Mouse (Mus musculus): ENCODE data around the gene Gm49340. TPM values are rescaled to one million over a fixed set of nuclear protein-coding genes. Genes with fewer than 3 reads are reported as not detected.

The Gm49340 gene
- total RNA-seq, 2 experiments from 2014 or later = not detected

DNA sequence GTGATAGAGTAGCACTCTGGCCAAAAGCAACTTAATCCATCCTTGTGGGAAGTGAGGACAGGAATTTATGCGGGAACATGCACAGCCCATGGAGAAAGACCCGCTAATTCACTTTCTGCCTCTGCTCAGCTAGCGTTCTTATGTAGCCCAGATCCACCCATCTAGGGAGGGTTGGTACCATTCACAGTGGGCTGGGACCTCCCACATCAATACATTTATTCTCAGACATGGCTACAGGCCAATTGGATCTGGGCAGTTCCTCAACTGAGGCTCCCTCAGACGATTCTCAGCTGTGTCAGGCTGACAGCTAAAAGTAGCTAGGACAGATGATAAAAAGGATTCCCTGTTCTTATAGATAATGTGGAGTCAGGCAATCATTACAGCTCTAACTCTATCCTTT, 2.2 kb upstream of the Gm49340 start:
- intact Hi-C loops (cut with DNase I) = no loop called here
- TF ChIP-seq CTCF (IDR thresholded peaks at IDR 0.05) = no peak
- Histone ChIP-seq H3K27ac (no peak overlapping the region), H3K4me3 (no peak overlapping the region)
- no peak for DNase-seq

DNA sequence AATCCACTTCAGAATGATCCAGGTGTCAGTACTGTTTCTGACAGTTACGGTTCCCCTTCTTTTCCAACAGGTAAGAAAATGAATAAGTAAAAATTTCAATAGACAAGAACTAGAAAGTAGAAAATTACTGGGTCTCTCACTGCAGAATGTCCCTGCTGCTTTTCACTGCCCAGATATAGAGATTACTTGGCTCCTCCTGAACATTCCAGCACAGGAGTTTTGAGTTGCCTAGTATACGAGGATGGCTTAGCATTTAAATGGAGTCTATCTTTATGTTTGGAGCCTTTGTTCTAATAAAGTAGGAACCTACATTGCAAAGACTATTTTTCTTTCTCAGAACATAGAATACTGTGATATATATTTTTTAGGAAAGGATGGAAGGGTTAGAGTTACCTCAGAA, 3.8 kb downstream of the Gm49340 start:
- Histone ChIP-seq H3K4me3 (no peak overlapping the region), H3K27ac (no peak overlapping the region)
- intact Hi-C loops (cut with DNase I) = no loop called here
- TF ChIP-seq CTCF (IDR thresholded peaks at IDR 0.05) = no peak
- DNase-seq = no peak

DNA sequence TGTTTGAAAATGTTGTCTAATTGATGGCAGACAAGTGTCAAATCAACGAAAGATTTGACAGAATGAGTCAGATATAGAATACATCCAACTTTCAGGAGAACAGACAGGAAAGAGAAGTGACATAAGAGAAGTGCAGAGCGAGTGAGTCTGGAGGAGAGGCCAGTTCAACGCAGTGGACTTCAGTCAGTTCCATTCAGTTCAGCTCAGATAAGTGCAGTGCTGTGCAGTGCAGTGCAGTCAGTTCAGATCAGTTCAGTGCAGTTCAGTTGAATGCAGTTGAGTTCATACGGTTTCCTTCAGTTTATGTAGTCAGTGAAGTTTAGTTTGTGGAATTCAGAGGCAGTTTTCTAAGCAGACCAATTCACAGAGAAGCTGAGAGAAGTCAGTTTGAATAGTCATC, 7.4 kb downstream of the Gm49340 start:
- DNase-seq = no peak
- no peak overlapping the region for H3K27ac ChIP-seq
- TF ChIP-seq CTCF (IDR thresholded peaks at IDR 0.05) = no peak
- H3K4me3 ChIP-seq = no peak overlapping the region
- intact Hi-C loops (cut with DNase I) = no loop called here

DNA sequence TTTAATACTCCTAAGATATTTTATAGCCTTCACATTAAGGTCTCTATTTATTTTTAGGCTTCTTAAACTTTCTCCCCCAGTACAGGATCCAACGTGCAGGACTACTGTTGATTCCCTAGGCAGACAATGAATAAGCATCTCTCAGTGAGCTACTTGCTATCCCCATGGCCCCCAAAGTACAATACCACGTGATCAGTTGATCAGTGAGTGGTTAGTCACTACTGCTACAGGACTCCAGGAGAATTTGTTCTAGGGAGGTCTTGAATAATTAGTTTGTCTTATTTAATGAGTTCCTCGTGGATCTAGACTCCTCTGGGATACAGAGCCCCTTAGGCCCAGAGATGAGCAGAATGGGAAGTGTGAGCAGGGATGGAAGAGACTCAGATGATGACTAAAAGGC, 20.9 kb downstream of the Gm49340 start, which contains the start of gene Olfr20:
Olfr20 (plus strand) TSS at position 301 of the 400 bp plus-strand sequence.
- intact Hi-C loops (cut with DNase I) = no loop called here
- no peak for TF ChIP-seq CTCF (IDR thresholded peaks at IDR 0.05)
- no peak within 1 kb of the TSS for H3K4me3 ChIP-seq
- DNase-seq = no peak
- no peak within 1 kb of the TSS for H3K27ac ChIP-seq

DNA sequence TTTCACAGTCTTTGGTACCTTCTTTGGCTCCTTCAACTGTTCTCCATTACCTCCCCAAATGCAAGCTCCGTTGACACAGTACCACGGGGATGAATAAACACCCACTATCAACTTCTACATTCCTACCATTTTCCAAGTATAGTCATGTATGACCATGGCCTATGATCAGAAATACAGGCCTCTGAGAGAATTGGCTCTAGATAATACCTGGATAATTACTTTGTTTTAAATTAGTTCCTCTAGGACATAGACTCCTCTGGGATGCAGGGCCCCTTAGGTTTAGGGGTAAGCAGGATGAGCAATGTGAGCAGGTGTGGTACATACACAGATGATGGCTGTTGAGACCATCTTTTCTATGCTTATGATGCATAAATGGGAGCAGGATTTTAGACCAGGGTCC, 41.4 kb downstream of the Gm49340 start, which contains the start of gene Olfr376:
Olfr376 (plus strand) TSS at position 301 of the 400 bp plus-strand sequence.
- TF ChIP-seq CTCF (IDR thresholded peaks at IDR 0.05) = no peak
- Histone ChIP-seq H3K4me3 (no peak within 1 kb of the TSS), H3K27ac (no peak within 1 kb of the TSS)
- no peak for DNase-seq
- intact Hi-C loops (cut with DNase I) = no loop called here

DNA sequence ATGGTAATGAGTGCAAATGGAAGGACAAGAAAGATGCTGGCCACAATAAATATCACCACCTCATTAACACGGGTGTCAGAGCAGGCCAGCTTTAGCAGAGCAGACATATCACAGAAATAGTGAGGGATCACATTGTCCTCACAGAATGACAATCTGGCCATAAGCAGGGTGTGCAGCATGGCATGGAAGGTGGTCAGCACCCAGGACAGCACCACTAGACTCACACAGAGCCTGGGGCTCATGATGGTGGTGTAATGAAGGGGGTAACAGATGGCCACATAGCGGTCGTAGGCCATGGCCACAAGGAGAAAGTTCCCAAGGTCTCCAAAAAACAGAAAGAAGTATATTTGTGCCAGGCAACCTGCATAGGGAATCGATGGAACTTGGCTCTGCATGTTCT, 65.8 kb downstream of the Gm49340 start:
- Histone ChIP-seq H3K4me3 (no peak overlapping the region), H3K27ac (no peak overlapping the region)
- DNase-seq = no peak
- intact Hi-C loops (cut with DNase I) = no loop called here
- TF ChIP-seq CTCF (IDR thresholded peaks at IDR 0.05) = no peak

DNA sequence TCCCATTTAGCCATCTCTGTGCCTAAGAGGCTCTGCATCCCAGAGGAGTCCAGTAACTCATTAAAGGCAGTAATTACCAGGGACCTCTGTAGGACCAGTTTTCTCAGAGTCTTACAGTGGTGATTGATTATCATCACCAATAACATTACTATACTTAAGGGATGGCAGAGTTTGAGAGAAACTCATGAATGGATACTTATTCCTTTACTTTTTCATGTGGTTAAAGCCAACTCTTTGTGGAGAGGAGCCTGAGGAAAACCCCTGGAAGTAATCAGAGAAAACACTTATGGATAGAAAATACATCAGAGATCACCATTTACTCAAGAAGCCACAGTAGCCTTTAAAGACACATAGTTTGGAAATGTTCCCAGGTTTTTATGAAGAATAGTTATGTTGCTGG, 70.0 kb downstream of the Gm49340 start, which contains the start of gene Olfr1:
Olfr1 (minus strand) TSS at position 101 of the 400 bp plus-strand sequence.
- Histone ChIP-seq H3K27ac (no peak within 1 kb of the TSS), H3K4me3 (no peak within 1 kb of the TSS)
- no peak for DNase-seq
- TF ChIP-seq CTCF (IDR thresholded peaks at IDR 0.05) = no peak
- intact Hi-C loops (cut with DNase I) = no loop called here

Other genes with a start within 250 kb of the Gm49340 start
- under 1 TPM; 0.08 to 0.17 TPM for gene Itgae, start 239.2 kb upstream of the Gm49340 start, total RNA-seq (2021)
- under 1 TPM in 1 of 2 experiments, not detected in 1; 0.08 TPM for gene Haspin, start 191.4 kb upstream of the Gm49340 start, total RNA-seq (2021)
- gene P2rx5, start 169.3 kb upstream of the Gm49340 start, total RNA-seq (2021) = 10 to 100 TPM in 1 of 2 experiments, 1 to 10 TPM in 1; 7.0 to 12.9 TPM
- 10 to 100 TPM; 82.6 to 93.4 TPM for gene Emc6, start 152.7 kb upstream of the Gm49340 start, total RNA-seq (2021)
- gene Tax1bp3, start 152.7 kb upstream of the Gm49340 start, total RNA-seq (2021) = 10 to 100 TPM in 1 of 2 experiments, 1 to 10 TPM in 1; 6.5 to 13.9 TPM
- gene Ctns, start 130.7 kb upstream of the Gm49340 start, total RNA-seq (2021) = 1 to 10 TPM; 5.7 to 7.8 TPM
- gene Shpk, start 130.3 kb upstream of the Gm49340 start, total RNA-seq (2021) = under 1 TPM; 0.50 to 0.66 TPM
- gene Trpv1, start 95.4 kb upstream of the Gm49340 start, total RNA-seq (2021) = under 1 TPM; 0.06 to 0.20 TPM
- not detected for gene Trpv3, start 62.4 kb upstream of the Gm49340 start, total RNA-seq (2021)
- 1 to 10 TPM; 2.1 to 5.1 TPM for gene Aspa, start 145 bp upstream of the Gm49340 start, total RNA-seq (2021)
- not detected for gene Spata22, start within 50 bp of the Gm49340 start, total RNA-seq (2021)
- not detected for gene Olfr20, start 21.0 kb downstream of the Gm49340 start, total RNA-seq (2021)
- not detected for gene Olfr376, start 41.5 kb downstream of the Gm49340 start, total RNA-seq (2021)
- not detected for gene Olfr1, start 69.9 kb downstream of the Gm49340 start, total RNA-seq (2021)
- not detected for gene Olfr378, start 98.7 kb downstream of the Gm49340 start, total RNA-seq (2021)
- gene Olfr380, start 127.8 kb downstream of the Gm49340 start, total RNA-seq (2021) = not detected
- not detected for gene Olfr381, start 161.9 kb downstream of the Gm49340 start, total RNA-seq (2021)
- not detected for gene Olfr382, start 187.5 kb downstream of the Gm49340 start, total RNA-seq (2021)

All from gastrocnemius, adult 2 months (tissue).